9 mouse cellular contexts compared by ENCODE assay signal in the genomic region with DNA sequence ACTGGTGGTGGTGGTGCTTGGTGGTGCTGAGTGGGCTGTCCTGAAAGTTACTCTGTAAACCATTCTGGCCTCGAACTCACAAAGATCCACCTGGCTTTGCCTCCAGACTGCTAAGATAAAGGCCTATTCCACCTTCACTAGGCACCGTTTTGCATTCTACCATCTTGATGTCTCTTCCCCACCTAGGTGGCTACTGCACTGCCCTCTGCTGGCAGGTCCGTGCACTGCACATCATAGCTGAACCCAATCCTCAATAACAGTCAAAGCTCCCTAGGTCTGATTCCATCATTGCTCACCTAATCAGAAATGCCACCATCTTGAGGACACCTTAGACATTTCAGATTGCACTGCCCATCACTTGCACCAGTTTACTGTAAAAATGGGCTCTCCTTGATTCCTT.
DNase-seq lines count a peak whose midpoint lies in the region; ATAC-seq and TF ChIP-seq lines count a peak whose summit lies in the region.
"Had no signal": no experiment of that assay in that cellular context is flagged by ENCODE, and none has a peak within 500 bp of the region (broad histone marks: within the 10 kb centered on the region; RNA-seq: fewer than 3 reads in every experiment).

No protein-coding gene starts in this region.

- 28% methylated on average over 3 of the region's 3 CpGs for WGBS in intestine, postnatal 0 days
- 29% methylated on average over 3 of the region's 3 CpGs for WGBS in intestine, embryonic 16.5 days

- peak; percentile 13 for DNase-seq in Patski (ENCODE audit: low read depth, low spot score)
- peak; percentile 80 to 82 for DNase-seq in cerebellum, postnatal 10 days
- peak; percentile 24 for DNase-seq in gastrocnemius, postnatal 14 days
- peak; percentile 67 for DNase-seq in left cerebral cortex, postnatal 4 days
- DNase-seq in urinary bladder, postnatal 25 days (ENCODE audit: low spot score), result peak; percentile 48

- no peak for ATAC-seq in intestine, postnatal 0 days
- no peak for ATAC-seq in intestine, embryonic 16.5 days
- ATAC-seq in Patski, result peak; percentile 65
- ATAC-seq in neutrophil, adult 5-6 weeks (ENCODE audit: extremely low read depth, insufficient number of reproducible peaks, low FRiP score, poor library complexity, severe bottlenecking), result peak; percentile 61; the same call in 1 of the 2 replicates

- H3K9me3 ChIP-seq in intestine, postnatal 0 days (ENCODE audit: control insufficient read depth), result no peaks in the 10 kb centered on the region
- H3K9me3 ChIP-seq in intestine, embryonic 16.5 days (ENCODE audit: control insufficient read depth, low read length), result no peaks in the 10 kb centered on the region
- H3K9me3 ChIP-seq: megakaryocyte, embryonic 14.5 days had no signal

- POLR2A ChIA-PET in Patski (lab: Charles Lee), result no interaction called here

- in situ Hi-C loops in Patski (cut with MboI; ENCODE audit: low pct_unique_long_range_greater_than_20kb), result loop anchor here (10.0 kb wide), 1 partner anchor 361 kb away; no protein-coding TSS in a partner anchor

- no peaks in the 10 kb centered on the region for H3K36me3 ChIP-seq in intestine, postnatal 0 days (ENCODE audit: control insufficient read depth, insufficient read depth)
- no peaks in the 10 kb centered on the region for H3K36me3 ChIP-seq in intestine, embryonic 16.5 days (ENCODE audit: control insufficient read depth, insufficient read depth, low read length)

- H3K4me3 ChIP-seq in intestine, postnatal 0 days (ENCODE audit: low read depth, low read length), result no peak overlapping the region
- H3K4me3 ChIP-seq in intestine, embryonic 16.5 days (ENCODE audit: low read length), result no peak overlapping the region
- H3K4me3 ChIP-seq: megakaryocyte, embryonic 14.5 days had no signal

- H3K4me2 ChIP-seq in intestine, postnatal 0 days (replicated peaks; ENCODE audit: low read depth), result no peak overlapping the region
- no peak overlapping the region for H3K4me2 ChIP-seq in intestine, embryonic 16.5 days (ENCODE audit: low read depth, low read length)

- H3K27ac ChIP-seq in intestine, postnatal 0 days (ENCODE audit: low read depth, low read length), result no peak overlapping the region
- no peak overlapping the region for H3K27ac ChIP-seq in intestine, embryonic 16.5 days (ENCODE audit: low read length)

- no peak overlapping the region for H3K9ac ChIP-seq in intestine, postnatal 0 days (ENCODE audit: low read depth, low read length)
- no peak overlapping the region for H3K9ac ChIP-seq in intestine, embryonic 16.5 days (ENCODE audit: low read depth, low read length)

- TF ChIP-seq CTCF in intestine, postnatal 0 days (IDR thresholded peaks at IDR 0.05; ENCODE audit: low read depth), result peak; percentile 91
- peak; percentile 98 for TF ChIP-seq CTCF in Patski (IDR thresholded peaks at IDR 0.05)

- no peaks in the 10 kb centered on the region for H3K27me3 ChIP-seq in intestine, postnatal 0 days (replicated peaks; ENCODE audit: control insufficient read depth, insufficient read depth, low read length)
- no peaks in the 10 kb centered on the region for H3K27me3 ChIP-seq in intestine, embryonic 16.5 days (replicated peaks; ENCODE audit: control insufficient read depth, insufficient read depth, low read length)
- peaks cover 19% of the 10 kb centered on the region for H3K27me3 ChIP-seq in Patski
- H3K27me3 ChIP-seq: megakaryocyte, embryonic 14.5 days had no signal

- CTCF ChIA-PET in Patski (lab: Charles Lee), result interaction anchor here (1.1 to 1.9 kb wide), 2 partner anchors 15 to 361 kb away, joined by 4 to 7 read pairs; no protein-coding TSS in a partner anchor

- intact Hi-C loops in gastrocnemius, postnatal 14 days (cut with DNase I; ENCODE audit: low total_unique reads), result no loop called here
- intact Hi-C loops in left cerebral cortex, postnatal 4 days (cut with DNase I), result no loop called here

- H3K4me1 ChIP-seq in intestine, postnatal 0 days (replicated peaks; ENCODE audit: control insufficient read depth, insufficient read depth, low read length), result no peaks in the 10 kb centered on the region
- H3K4me1 ChIP-seq in intestine, embryonic 16.5 days (ENCODE audit: control insufficient read depth, insufficient read depth, low read length), result no peaks in the 10 kb centered on the region

Comparison
In these comparisons a context has a peak if more than half of its experiments do, and no peak if none do; other contexts are left out.
1. ATAC-seq: peak in Patski (single experiment) and neutrophil, adult 5-6 weeks (single experiment); none in intestine, postnatal 0 days (single experiment) and intestine, embryonic 16.5 days (single experiment).
2. DNase-seq: peak in every context shown above with its lines; median percentile 81 in cerebellum, postnatal 10 days; 67 in left cerebral cortex, postnatal 4 days; 48 in urinary bladder, postnatal 25 days; 24 in gastrocnemius, postnatal 14 days; 13 in Patski.